Mouse (Mus musculus): ENCODE measurements around the gene Slc26a5.

DNA sequence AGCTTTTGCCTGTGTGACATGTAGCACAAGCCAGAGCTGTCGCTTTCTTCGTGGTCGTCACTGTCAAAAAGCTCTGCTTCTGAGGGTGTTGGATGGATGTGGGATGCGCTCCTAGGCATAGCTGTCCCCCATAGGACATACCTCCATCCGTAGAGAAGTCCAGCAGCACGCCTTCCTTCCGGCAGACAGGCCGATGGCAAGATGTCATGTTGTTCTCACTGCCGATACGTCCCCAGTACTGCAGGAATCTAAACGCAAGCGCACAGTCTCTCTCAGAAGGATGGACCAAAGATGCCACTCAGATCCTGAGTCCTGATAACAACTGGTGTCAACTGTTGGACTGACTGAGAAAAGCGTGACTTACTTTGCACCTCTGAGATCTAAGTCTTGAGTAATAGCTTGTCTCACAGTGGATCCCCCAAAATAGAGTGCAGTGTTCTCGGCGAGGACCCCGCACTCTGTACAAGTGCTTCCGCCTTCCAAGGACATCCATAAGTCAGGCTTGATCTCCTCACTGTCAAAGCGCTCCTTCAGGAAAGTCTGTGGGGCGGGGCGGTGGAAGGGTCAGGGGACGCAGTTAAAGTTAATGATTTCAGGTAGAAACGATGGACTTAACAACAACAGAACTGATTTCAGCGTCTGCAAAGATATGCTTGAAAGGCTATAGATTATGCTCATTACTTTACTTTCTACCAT lies 47.6 kb upstream of the Slc26a5 start:
- TF ChIP-seq POLR2A (IDR thresholded peaks at IDR 0.05; ENCODE audit: insufficient read length, low read depth) (no peak), E2F4 (IDR thresholded peaks at IDR 0.05; ENCODE audit: insufficient read depth) (no peak), MAX (IDR thresholded peaks at IDR 0.05; ENCODE audit: low read depth) (no peak), USF1 (IDR thresholded peaks at IDR 0.05; ENCODE audit: low read depth) (no peak), REST (IDR thresholded peaks at IDR 0.05; ENCODE audit: insufficient read depth, insufficient read length) (no peak), MYOG (IDR thresholded peaks at IDR 0.05; ENCODE audit: control insufficient read depth in 1 of 3, insufficient read depth in 1 of 3, insufficient read length in 2 of 3, low read depth in 2 of 3) (no peak), TCF3 (IDR thresholded peaks at IDR 0.05; ENCODE audit: insufficient read length, low read depth) (no peak), TCF12 (IDR thresholded peaks at IDR 0.05; ENCODE audit: insufficient read depth, poor library complexity, severe bottlenecking) (no peak)

Measured in myocyte (in vitro differentiated cells).